Mouse (Mus musculus) kidney, embryonic 14.5 days (tissue): Measurements from ENCODE around the gene Eif4enif1. TPM values are rescaled to one million over a fixed set of nuclear protein-coding genes. Genes with fewer than 3 reads are reported as not detected.
"Not testable (repeated sequence)": the region's sequence is repeated elsewhere in the genome, so short reads cannot be mapped to it uniquely, and the experiment has no call there.

ENCODE experiments used
- ATAC-seq: fragments of 200-750 bp; cut with Nextera tagmentation; 2 replicates; pipeline ENCODE4 v1.8.0; 2017; ENCODE audit warnings: moderate number of reproducible peaks, mild to moderate bottlenecking, moderate TSS enrichment, moderate library complexity; ENCODE audit not compliant: low FRiP score, low TSS enrichment
- H3K27ac ChIP-seq: fragments of 300-500 bp; sonication (generic); 2 replicates; pipeline ENCODE4 v1.5.1; 2014; ENCODE audit warnings: low read depth, mild to moderate bottlenecking, low read length, moderate library complexity, mixed read lengths
- H3K27me3 ChIP-seq: fragments of 300-500 bp; sonication (generic); 2 replicates; pipeline ENCODE4 v1.6.1; 2014; ENCODE audit warnings: mild to moderate bottlenecking, low read length; ENCODE audit not compliant: control insufficient read depth, insufficient read depth
- H3K36me3 ChIP-seq: fragments of 300-500 bp; sonication (generic); 2 replicates; pipeline ENCODE4 v1.6.1; 2014; ENCODE audit warnings: low read length, mixed read lengths; ENCODE audit not compliant: control insufficient read depth, insufficient read depth
- H3K4me1 ChIP-seq: fragments of 300-500 bp; sonication (generic); 2 replicates; pipeline ENCODE4 v1.6.1; 2014; ENCODE audit warnings: low read length, mixed read lengths; ENCODE audit not compliant: control insufficient read depth, insufficient read depth
- H3K4me2 ChIP-seq: fragments of 300-500 bp; sonication (generic); replicated peaks from 2 replicates; pipeline ENCODE4 v1.6.1; 2014; ENCODE audit warnings: low read depth, mild to moderate bottlenecking, low read length
- H3K4me3 ChIP-seq: fragments of 300-500 bp; sonication (generic); 2 replicates; pipeline ENCODE4 v1.5.1; 2014; ENCODE audit warnings: mild to moderate bottlenecking, low read length
- H3K9ac ChIP-seq: fragments of 300-500 bp; sonication (generic); 2 replicates; pipeline ENCODE4 v1.6.1; 2014; ENCODE audit warnings: low read depth, mild to moderate bottlenecking, low read length, moderate library complexity
- H3K9me3 ChIP-seq: fragments of 300-500 bp; sonication (generic); 2 replicates; pipeline ENCODE4 v1.6.1; 2016; ENCODE audit warnings: low read length; ENCODE audit not compliant: control insufficient read depth
- WGBS: fragments of 180-500 bp; shearing (Covaris S2); extraction: QIAGEN DNeasy Blood & Tissue Kit; methylation state at CpG from one replicate; pipeline ENCODE4 v1.1.7; 2014; 5-methylcytosine and 5-hydroxymethylcytosine counted together
- polyA plus RNA-seq: library from polyadenylated mRNA; unstranded; fragments of >200 nt; fragmentation: Nextera tagmentation; extraction: Ambion mirVana; gene quantifications from 2 replicates; pipeline ENCODE4 v1.2.1, GENCODE M21; 2014

Eif4enif1 gene
- polyA plus RNA-seq, 1 experiment from 2014 or later, result 65.8 TPM

DNA sequence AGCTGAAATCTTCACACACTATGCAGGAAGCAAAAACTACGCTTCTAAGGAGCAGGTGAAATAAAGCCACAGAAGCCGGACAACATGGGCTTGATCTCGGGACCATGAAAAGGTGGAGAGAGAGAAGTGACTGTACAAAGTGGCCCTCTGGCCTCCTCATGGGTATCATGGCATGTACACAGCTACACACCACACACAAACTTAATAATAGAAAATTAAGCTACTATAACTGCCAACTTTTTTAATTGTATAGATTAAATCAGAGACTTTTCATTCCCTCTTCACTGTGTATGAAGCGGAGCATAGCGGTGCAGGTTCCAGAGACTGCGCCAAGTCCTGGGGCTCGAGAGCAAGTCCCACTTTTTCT lies 22.5 kb upstream of the Eif4enif1 start:
- not testable (repeated sequence) for H3K9me3 ChIP-seq, H3K27ac ChIP-seq, H3K4me1 ChIP-seq, H3K4me3 ChIP-seq, ATAC-seq, H3K4me2 ChIP-seq, H3K36me3 ChIP-seq, H3K9ac ChIP-seq, H3K27me3 ChIP-seq
- 91% methylated on average over 7 of the region's 7 CpGs for WGBS

DNA sequence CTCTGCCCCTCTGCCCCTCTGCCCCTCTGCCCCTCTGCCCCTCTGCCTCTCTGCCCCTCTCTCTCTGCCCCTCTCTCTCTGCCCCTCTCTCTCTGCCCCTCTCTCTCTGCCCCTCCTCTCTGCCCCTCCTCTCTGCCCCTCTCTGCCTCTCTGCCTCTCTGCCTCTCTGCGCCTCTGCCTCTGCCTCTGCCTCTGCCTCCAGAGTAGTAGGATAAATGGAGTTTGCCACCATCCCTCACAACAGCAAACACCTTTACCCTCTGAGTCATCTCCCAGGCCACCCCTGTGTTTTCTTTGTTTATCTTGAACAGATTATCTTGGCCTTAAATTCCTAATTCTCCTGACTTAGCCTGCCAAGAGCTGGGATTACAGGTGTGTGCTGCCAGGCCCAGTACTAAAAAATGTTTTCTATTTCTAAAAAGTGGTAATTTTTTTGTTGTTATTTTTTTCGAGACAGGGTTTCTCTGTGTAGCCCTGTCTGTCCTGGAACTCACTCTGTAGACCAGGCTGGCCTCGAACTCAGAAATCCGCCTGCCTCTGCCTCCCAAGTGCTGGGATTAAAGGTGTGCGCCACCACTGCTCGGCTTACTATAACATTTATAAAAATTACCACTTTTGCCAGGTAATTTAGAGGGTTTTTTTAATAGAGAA lies 21.6 kb upstream of the Eif4enif1 start:
- 77% methylated on average over 6 of the region's 6 CpGs for WGBS
- ATAC-seq, H3K4me3 ChIP-seq, H3K9ac ChIP-seq, H3K27ac ChIP-seq, H3K27me3 ChIP-seq, H3K4me1 ChIP-seq, H3K4me2 ChIP-seq, H3K9me3 ChIP-seq, H3K36me3 ChIP-seq: not testable (repeated sequence)

DNA sequence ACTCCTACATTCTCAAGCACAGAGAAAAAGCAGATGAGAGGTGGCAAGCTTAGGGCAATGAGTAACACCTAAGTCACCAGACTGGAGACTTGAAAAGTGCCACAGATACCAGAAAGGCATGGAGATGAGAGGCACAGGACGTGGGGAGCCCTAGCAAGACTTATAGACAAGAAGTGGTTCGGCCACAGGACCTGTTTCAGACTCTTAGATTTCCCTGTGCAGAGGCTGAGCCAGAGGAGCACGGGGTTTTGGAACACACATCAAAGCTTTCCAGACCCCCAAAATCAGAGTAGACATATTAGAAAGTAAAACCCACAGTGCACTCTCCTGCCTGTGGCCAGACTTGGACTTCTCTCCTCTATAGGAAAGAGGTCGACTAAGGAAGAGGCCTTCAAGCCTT lies 20.9 kb upstream of the Eif4enif1 start:
- 62% methylated on average over 4 of the region's 4 CpGs for WGBS

DNA sequence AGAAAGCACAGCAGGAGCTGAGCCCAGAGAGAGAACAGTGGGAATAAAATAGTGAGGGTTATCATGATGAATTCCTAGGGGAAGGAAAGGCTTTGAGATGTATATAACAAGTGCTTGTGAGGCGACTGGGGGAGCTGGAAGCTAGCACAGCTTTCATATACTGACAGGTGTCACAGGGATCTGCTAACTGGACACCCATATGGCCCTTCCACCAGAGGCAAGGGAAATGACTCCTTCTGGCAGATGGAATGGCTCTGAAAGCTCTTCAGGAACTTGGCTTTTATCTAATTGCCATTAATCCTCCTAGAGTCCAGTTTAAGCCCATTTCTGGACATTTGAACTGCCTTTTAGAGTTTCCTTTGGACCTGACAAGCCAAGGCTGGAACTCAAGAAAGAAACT lies 20.2 kb upstream of the Eif4enif1 start:
- not testable (repeated sequence) for H3K36me3 ChIP-seq, H3K4me3 ChIP-seq, H3K4me2 ChIP-seq, H3K27ac ChIP-seq, ATAC-seq, H3K9ac ChIP-seq, H3K27me3 ChIP-seq, H3K9me3 ChIP-seq, H3K4me1 ChIP-seq
- 50% methylated on average over 1 of the region's 1 CpGs for WGBS

More for the DNA sequence above, 20.9 kb upstream of the Eif4enif1 start:
- not testable (repeated sequence) for H3K4me2 ChIP-seq, H3K4me3 ChIP-seq, H3K27ac ChIP-seq, ATAC-seq, H3K9ac ChIP-seq, H3K27me3 ChIP-seq, H3K36me3 ChIP-seq, H3K9me3 ChIP-seq, H3K4me1 ChIP-seq

DNA sequence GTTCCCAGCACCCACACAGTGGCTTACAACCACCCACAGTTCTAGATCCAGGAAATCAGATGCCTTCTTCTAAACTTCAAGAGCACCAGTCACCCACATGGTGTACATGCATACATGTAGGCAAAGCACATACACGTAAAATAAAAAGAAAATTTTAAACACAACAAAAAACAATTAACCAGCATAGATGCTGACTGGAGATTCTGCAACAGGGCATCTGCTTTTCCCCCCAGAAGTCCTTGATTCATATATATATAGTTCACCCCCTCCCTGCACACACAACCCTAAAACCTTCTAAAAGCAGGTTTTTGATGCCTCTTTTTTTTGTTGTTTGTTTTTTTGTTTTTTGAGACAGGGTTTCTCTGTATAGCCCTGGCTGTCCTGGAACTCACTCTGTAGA lies 19.5 kb upstream of the Eif4enif1 start:
- WGBS, result 93% methylated on average over 1 of the region's 1 CpGs

DNA sequence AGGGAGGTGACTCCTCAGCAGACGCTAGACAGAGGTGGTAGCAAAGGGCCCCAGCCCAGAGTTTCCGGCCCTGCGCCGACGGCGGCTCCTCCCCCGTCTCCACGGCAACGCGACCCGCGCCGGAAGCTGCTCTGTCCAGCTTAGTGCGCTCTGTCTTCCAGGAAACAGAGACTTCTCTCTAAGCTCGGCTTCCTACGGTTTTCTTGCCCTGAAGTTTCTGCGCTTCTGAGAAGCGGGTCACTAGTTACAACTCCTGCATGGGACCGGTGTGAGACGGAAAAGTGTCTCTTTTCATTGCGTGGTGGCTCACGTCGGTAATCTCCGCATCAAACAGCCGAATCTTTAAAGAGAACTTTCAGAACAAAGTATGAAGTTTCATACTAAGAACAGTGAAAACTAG lies 8.8 kb upstream of the Eif4enif1 start, which contains the start of gene Sfi1:
Gene Sfi1 (minus strand): TSS at position 101 of the 400 bp plus-strand sequence.
- 86% methylated on average over 25 of the region's 25 CpGs for WGBS
- no peaks in the 10 kb centered on the region for H3K9me3 ChIP-seq

More for the DNA sequence above, 19.5 kb upstream of the Eif4enif1 start:
- H3K36me3 ChIP-seq, H3K4me1 ChIP-seq, H3K27ac ChIP-seq, ATAC-seq, H3K27me3 ChIP-seq, H3K9ac ChIP-seq, H3K4me3 ChIP-seq, H3K4me2 ChIP-seq, H3K9me3 ChIP-seq: not testable (repeated sequence)

DNA sequence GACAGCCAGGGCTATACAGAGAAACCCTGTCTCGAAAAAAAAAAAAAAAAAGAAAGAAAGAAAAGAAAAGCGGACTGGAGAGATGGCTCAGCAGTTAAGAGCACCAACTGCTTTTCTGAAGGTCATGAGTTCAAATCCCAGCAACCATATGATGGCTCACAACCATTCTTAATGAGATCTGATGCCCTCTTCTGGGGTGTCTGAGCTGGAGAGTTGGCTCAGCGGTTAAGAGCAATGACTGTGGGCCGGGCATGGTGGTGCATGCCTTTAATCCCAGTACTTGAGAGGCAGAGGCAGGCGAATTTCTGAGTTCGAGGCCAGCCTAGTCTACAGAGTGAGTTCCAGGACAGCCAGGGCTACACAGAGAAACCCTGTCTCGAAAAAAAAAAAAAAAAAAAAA lies 1.6 kb upstream of the Eif4enif1 start:
- WGBS, result 95% methylated on average over 6 of the region's 7 CpGs
- H3K27me3 ChIP-seq, result not testable (repeated sequence)

More for the DNA sequence above, 8.8 kb upstream of the Eif4enif1 start, which contains the start of gene Sfi1:
- H3K27ac ChIP-seq, result no peak within 1 kb of the TSS
- H3K4me2 ChIP-seq, result no peak within 1 kb of the TSS
- no peaks in the 10 kb centered on the region for H3K4me1 ChIP-seq
- H3K4me3 ChIP-seq, result no peak within 1 kb of the TSS
- ATAC-seq, result no peak
- H3K9ac ChIP-seq, result no peak within 1 kb of the TSS
- H3K36me3 ChIP-seq, result no peaks in the 10 kb centered on the region
- no peaks in the 10 kb centered on the region for H3K27me3 ChIP-seq

DNA sequence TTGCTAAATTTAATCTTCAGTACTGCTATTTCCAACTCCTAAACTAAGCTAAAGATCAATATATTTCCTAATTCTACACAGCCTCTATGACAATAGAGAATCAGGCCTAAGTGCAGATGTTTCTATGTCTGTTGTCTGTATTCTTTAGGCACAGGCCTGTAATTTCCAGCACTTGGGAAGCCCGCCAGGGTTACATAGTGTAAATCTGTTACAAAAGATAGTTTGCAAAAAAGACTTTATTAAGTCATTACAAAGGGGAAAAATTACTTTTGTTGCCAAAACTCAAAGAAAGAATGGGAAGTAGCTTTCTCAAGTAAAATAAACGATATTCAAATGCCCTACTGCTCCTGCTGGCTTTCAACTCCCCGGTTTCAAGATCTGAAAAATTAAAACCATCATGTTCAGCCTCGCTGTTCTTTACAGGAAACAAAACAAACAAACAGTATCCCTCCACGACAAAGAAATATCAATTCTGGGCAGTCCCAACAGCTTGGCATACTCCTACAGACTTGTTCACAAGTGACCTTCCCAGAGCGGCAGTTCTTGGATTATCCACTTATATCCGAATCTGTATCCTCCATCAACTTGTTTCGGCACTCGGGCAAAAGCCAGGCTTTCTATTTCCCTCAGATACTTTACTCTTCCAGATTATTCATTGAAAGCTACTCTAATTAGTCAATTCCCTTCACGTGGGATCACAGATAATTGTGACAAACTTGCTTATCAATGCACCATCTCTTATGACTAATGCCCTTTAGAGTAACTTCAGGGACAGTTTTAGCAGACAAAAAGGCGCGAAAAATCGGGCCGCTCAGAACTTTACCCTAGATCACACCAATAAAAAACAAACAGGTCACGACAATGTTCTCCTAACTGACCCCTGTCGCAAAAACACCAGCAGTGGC lies 614 bp upstream of the Eif4enif1 start:
- 8% methylated on average over 16 of the region's 16 CpGs for WGBS
- no peak for ATAC-seq
- peak overlapping the region; percentile 35 for H3K4me3 ChIP-seq
- peak overlapping the region; percentile 50; the same call in 1 of the 2 replicates for H3K9ac ChIP-seq
- H3K9me3 ChIP-seq, result no peaks in the 10 kb centered on the region
- H3K27ac ChIP-seq, result no peak overlapping the region
- H3K4me2 ChIP-seq, result peak overlapping the region; percentile 5
- no peaks in the 10 kb centered on the region for H3K4me1 ChIP-seq
- H3K36me3 ChIP-seq, result peaks cover 14% of the 10 kb centered on the region
- no peaks in the 10 kb centered on the region for H3K27me3 ChIP-seq

More for the DNA sequence above, 1.6 kb upstream of the Eif4enif1 start:
- H3K9me3 ChIP-seq, H3K4me1 ChIP-seq, H3K4me3 ChIP-seq, H3K4me2 ChIP-seq, H3K27ac ChIP-seq, ATAC-seq, H3K9ac ChIP-seq, H3K36me3 ChIP-seq: not testable (repeated sequence)
